Mouse (Mus musculus) adrenal gland (tissue): ENCODE measurements around the gene Tlx2.

ENCODE experiments used
- intact Hi-C: fragments of 180-260 bp; cut with DNase I; formaldehyde crosslinking; loops from one replicate; pipeline ENCODE4 v1.15.1; 2025

The Tlx2 gene

DNA sequence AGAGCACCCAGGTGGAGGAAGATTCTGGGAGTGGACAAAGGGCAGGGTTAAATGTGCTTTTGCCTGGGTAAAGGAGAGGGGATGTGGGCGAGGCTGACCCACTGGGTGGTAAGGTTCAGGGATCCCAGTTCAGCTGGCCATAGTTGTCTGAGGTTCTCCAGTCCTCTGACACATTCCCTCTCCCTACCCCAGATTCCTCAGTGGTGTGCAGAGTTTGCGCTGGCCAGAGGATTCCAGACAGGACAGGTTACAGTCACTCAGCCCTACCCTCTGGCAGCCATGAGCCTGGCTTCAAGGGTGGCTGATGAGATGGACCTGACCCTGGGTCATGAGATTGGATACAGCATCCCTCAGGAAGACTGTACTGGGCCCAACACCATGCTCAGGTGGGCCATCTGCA is 11.4 kb downstream of the Tlx2 start:
- intact Hi-C loops = loop anchor here (5.0 kb wide), 1 partner anchor 61 kb away; no protein-coding TSS in a partner anchor

DNA sequence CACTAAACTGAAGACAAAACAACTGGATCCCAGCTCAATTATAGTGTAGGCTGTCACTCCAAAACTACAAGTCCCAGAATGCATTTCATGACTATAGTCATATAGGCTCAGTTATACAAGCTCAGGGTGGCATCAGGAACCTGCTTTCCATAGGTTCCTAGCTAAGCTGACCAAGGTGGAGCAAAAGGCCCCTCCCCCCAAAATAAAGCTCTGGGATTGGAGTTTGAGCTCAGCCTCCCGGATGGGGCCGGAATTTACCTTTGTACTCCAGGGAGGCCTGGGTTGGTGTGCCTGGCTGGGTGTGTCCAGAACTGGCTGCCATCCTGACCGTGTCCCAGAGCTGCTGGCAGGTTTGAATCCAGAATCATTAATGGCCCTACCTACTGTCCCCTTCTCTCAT is 12.3 kb downstream of the Tlx2 start, which contains the start of gene Dqx1:
Gene Dqx1, plus strand, starts transcription at position 55 of the 400 bp plus-strand sequence.
- intact Hi-C loops = loop anchor here (5.0 kb wide), 1 partner anchor 60 kb away; no protein-coding TSS in a partner anchor

DNA sequence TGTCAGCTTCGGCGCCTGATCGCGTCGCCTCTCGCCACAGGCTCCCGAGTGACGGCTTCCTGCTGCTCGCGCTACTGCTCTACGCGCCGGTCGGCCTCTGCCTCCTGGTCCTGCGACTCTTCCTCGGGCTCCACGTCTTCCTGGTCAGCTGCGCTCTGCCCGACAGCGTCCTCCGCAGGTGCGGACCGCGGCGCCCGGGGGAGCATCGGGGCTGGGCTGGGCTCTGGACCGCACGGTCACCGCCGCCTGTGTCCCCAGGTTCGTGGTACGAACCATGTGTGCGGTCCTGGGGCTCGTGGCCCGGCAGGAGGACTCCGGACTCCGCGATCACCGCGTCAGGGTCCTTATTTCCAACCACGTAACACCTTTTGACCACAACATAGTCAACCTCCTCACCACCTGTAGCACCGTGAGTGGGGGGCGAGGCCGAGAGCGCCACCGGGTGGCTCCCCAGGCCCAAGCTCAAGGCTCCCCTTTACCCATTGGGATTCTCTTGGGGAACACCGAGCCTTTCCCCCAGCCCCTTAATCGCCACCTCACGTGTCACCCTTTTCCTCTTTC is 15.1 kb downstream of the Tlx2 start, which contains the start of gene Htra2:
Gene Htra2, minus strand, starts transcription at position 403 of the 561 bp plus-strand sequence.
- intact Hi-C loops = loop anchor here (5.0 kb wide), 1 partner anchor 58 kb away; no protein-coding TSS in a partner anchor

DNA sequence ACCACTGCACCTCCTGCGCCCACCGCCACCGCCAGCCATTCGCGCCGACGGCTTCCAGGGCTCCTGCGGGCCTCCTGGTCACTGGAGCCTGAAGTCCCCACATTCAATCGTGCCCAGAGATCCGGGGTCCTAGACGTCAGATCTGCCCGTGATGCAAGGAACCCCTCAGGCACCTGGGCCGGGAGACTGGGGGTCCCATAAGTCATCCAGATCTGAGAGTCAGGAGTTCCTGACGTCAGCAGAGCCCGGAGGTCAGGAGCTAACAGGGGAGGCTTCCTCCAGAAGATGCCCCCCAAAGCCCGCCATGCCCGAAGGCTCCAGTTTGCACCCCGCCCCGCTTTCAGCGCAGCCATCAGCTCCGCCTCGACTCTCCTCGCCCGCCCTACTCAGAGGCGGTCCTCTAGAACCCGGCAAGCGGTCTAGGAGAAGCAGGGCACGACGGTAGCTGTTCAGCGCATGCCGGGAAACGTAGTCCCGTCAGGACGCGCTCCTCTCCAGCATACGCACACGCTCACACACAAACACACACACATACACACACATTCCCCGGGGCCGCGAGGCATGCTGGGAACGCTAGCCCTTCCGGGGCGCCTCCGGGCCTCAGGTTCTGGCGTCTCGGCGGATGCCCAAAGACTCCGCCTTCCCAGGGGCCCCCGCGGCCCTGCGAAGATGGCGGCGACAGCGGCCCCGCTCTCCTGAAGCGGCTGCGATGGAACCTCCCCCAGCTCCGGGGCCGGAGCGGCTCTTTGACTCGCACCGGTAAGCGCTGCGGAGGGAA is 15.8 kb downstream of the Tlx2 start, which contains the start of gene Aup1:
Gene Aup1, plus strand, starts transcription at position 448 of the 778 bp plus-strand sequence.
- intact Hi-C loops = no loop called here

DNA sequence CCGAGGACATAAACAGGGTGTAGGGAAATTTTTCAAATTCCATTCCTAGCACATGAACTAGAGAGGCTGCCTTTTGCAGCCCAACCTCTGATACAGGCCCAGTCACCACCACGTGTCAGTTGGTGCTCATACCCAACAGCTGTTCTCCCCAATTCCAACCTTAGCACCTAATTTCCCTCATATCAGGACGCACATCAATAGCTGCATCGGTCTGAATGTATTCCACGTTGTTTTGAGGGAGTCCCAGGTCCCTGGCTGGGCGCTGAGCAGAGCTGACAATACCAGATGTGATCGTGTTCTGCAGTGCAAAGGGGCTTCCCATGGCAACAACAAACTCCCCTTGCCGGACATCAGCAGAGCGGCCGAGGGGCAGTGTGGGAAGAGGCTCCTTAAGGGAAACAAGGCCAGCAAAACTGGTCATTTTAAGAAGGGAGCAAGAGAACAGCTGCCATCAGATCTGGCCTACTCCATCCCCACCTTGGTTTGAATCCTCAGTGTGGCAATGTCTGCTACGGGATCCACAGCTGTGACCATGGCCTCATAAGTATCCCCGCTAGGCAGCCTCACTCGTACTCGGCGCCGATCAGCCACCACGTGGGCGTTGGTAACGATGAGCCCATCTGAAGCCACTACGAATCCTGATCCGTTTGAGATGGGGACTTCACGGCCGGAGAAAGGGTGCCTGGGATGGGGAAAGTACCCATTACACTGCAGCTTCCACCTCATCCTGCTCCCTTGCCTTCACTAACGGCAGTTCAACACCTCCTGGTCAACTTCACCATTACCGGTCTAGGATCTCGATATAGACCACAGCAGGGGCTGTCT is 16.7 kb downstream of the Tlx2 start:
- intact Hi-C loops = no loop called here

DNA sequence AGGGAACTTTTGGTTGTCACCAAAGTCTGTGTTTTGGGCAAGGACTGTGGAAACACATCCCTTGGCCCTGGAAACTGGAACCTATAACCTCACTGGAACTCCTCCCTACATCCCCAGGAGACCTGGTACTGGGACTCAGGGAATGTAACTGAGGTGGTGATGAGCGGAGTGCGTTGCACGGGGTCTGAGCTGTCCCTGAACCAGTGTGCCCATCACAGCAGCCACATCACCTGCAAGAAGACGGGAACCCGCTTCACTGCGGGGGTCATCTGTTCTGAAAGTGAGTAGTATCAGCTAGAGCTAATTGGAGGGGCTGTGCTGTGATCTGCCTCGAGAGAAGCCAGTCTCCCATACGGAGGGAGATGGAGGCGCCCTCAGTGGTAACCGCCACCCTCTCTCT is 20.7 kb downstream of the Tlx2 start:
- intact Hi-C loops = no loop called here

DNA sequence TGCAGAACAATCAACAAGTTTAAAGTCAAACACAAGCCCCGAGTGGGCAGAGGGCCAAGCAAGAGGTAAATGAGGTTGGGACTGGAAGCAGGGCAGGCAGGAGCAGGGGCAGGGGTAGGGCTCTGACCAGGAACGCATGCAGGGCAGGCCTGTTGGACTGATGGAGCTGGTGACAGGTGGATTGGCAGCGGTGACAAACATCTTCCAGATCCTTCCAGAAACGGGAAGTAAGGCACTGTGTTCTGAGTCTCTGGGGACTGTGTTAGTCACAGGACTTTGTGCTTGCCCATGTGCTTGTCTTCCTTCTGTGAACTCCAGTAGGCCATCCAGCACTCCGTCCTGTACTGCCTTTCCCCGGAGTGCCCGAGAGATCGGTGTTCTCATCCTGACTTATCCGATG is 25.4 kb downstream of the Tlx2 start:
- intact Hi-C loops = no loop called here

DNA sequence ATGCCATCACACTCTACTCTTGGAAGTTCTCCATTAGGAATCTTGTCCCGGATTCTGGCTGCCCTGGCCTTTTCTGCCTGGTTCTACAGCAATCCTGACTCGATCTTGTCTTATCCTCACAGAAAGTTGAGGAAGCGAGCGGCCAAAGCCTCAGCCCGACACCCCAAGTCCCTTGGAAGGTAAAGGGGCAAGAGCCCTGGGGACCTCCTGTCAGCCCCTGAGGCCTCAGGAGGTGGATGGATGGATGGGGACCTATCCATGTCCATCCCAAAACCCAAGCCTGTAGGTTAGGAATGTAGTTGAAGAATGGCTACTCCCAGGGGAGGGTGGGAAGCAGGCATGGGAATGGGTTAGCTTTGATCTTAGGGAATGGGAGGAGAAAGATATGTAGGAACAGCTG is 26.1 kb downstream of the Tlx2 start:
- intact Hi-C loops = no loop called here

DNA sequence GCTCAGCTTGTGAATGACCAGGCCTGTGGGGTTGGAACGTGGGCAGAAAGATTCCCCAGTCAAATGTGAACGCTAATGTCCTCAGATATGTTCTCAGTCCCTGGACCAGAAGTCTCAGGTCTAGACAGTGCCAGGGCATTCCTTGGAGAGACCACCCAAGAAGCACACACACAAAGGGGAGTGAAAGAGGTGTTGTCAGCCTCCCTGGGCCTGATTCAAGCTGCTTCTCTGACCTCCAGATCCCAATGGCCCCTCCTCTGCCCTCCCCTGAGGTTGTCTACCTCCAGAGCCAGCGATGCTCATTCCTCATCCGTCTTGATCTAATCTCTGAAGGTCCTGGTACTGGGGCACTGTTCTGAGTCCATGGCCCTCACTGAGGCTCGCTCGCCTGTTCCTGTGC is 26.5 kb downstream of the Tlx2 start:
- intact Hi-C loops = no loop called here

DNA sequence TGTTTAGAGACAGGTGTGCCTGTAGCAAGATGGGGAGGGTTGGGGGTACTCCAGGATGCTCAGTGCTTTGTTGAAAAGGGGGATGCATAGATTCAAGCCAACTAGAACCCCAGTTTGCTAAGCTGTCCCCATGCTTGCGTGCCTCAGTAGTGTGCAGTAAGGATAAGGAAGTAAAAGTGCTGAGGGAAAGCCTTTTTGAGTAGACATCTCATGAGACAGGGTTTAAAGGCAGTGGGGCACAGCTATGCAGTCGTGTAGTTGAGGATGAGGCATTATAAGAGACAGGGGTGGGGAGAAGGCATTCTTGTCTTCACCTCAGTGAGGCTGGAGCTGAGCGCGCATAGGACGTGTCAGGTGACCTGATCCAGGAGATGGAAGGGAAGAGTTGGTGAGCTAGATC is 29.5 kb downstream of the Tlx2 start:
- intact Hi-C loops = no loop called here

DNA sequence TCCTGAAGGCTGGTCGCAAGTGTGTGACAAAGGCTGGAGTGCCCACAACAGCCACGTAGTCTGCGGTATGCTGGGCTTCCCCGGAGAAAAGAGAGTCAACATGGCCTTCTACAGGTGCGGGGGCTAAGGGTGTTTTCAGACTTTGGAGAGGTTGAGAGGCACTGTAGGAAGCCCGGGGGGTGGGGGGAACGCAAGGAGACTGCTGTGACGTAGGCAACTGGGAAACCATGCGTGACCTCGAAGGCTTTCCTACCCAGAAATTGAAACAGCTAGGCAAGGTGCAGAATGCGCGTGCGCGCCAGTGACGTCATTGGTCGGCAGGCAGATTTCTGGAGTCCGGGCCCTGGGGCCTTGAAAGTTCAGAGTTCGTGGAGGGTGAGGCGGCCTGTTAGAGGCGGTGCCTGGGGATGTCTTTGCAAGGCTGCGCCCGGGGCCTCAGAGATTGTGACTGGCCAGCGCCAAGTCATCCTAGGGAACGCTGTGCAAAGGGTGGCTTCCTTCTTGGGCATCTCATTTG is 31.5 kb downstream of the Tlx2 start:
- intact Hi-C loops = no loop called here

DNA sequence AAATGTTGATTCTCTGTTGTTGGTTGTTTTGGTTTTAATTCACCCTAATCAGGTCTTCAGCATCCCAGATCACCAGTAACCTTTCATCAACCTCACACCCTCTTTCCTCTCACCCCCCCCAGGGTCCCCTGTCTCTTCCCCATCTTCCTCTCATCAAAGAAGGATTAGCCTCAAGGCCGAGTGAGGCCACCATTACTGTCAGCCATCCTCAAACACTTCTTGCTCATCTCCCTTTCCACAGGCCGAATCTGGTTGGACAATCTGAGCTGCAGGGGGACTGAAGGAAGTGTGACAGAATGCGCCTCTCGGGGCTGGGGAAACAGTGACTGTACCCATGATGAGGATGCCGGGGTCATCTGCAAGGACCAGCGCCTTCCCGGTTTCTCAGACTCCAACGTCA is 32.9 kb downstream of the Tlx2 start:
- intact Hi-C loops = no loop called here

DNA sequence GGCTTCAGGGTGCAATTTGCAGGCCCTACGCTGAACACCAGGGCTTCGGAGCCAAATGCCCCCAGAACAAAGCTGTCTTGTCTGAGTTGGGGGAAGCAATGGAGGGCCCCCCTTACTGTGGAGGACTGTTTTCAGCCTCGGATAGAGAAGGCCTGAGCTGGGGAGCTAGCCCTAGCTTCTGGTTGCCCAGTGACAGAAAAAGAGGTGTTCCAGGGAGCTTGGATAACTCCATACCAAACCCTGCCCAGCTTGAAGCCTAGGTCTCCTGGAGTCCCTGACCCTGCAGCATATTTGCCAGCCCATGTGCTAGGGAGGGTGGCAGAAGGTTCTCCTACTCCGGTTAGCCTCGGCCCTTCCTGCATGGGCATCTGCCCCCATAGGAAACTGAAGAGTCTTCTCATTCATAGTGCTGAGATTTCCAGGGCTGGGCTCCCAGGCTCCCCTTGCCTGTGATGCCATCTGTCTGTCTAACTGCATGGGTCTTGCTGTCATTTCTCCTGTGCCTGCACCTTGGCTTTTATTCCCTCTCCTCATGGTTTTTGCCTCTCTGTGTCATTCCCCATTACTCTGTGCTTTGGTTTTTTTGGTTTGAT is 35.5 kb downstream of the Tlx2 start:
- intact Hi-C loops = loop anchor here (5.0 kb wide), 1 partner anchor 37 kb away; no protein-coding TSS in a partner anchor

DNA sequence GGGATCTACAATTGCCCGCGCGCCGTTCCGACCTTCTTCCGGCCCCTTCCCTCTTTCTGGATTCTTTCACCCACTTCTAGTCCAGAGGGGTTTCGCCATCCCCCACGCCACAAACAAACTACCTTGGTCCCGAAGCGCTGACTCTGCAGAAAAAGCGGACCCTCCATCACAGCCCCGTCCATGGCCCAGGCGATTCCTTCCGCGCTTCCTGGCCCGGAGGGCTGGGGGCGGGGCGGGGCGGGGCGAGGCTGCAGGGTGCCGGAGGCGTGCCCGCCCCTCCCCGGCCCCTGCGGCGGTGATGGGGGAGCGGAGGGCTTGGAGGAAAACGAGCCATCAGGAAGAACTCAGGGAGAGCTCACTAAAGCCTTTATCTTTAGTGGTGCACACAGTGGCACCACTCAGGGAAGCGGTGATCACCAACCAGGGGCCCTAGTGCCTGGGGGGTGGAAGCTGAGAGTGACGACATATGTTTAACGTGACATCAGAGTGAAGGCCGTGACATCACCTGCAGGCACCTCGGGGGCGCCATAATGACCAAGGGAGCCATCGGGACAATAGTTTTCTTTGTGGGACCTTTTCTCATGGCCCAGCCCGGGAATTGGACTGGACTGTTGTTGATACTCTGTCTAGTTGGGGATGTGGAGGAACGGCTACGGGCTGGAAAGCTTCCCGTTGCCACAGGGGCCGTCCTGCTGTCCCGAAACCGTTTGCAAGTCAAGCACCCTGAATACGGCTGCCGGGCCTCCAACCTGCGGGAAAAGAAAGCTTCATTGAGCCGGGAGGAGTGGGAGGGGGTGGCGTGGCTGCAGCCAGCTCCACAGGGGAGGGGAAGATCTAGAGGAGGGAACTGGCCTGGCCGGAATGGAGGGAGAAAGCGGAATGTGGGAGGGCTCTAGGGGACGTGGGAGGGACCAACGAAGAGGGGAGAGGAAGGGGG is 36.6 kb downstream of the Tlx2 start, which contains the start of the genes Dok1 and Loxl3:
Gene Dok1, minus strand, starts transcription at position 223 of the 937 bp plus-strand sequence.
Gene Loxl3, plus strand, starts transcription at position 925 of the 937 bp plus-strand sequence.
- intact Hi-C loops = loop anchor here (5.0 kb wide), 1 partner anchor 36 kb away; no protein-coding TSS in a partner anchor

DNA sequence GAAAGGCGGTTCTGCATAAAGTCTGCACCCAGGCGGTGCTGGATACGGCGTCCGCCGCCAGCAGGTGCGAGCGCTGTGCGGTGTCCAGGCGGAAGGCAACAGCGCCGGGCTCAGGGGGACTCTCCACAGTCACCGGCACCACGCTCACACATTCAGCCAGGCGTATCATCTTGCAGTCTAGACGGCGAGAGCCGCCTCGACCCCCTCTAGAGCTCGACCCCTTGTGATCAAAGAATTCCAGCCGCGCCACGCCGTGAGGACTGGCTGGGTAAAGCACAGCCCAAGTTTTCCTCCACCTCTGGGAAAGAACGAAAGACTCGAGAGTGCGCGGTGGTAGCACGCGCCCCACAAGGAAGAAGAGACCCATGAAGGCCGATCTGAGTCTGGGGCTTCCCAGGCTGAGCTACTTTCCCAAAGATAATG is 37.3 kb downstream of the Tlx2 start:
- intact Hi-C loops = loop anchor here (5.0 kb wide), 1 partner anchor 35 kb away; no protein-coding TSS in a partner anchor

DNA sequence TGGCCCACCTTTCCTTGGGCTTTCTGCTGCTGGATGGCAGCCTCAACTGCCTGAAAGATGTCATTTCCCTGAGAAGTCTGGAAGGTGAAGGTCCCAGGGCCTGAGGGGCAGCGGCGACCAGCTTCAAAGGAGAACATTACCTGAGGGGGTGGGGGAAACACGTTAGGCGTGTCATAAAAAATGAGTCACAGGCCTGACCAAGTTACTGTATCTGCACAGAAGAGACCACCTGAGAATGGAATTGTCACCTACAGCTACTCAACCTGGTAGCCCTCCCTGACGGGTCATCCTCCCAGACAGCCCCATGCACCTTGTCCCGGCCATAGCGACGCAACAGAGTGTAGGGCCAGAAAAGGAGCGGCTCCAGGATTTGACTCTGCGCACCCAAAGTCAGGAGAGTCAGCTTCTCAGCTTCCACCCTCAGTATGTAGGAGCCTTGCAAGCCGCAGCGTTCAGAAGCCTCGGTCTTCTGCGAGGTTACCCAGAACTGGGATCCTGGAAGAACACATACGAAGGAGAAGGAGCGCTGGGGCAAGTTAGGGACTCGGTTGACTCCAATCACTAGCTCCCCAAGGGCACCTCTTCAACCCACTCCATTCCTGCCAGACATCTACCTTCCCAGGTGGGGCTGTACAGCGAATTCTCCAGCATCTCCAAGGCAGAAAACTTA is 38.0 kb downstream of the Tlx2 start:
- intact Hi-C loops = loop anchor here (5.0 kb wide), 1 partner anchor 35 kb away; no protein-coding TSS in a partner anchor

DNA sequence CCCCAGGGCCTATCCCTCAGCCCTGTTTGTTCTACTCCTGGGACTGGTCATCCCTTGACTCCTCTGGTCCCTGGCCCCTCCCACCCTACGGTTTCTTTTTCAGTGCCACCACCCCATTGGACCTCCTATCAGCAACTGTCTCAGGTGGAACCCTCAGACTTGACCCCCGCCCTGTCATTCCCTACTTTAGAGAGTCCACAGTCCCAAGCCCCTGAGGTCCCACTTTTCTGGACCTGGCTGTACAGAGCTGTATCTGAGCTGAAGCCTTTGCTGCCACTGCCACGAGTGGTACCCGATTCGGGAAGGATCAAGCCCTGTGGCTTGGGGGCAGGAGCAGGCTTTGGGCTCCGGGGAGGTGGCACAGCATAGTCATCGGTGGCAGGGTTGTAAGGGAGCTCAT is 39.0 kb downstream of the Tlx2 start:
- intact Hi-C loops = loop anchor here (5.0 kb wide), 1 partner anchor 34 kb away; no protein-coding TSS in a partner anchor

DNA sequence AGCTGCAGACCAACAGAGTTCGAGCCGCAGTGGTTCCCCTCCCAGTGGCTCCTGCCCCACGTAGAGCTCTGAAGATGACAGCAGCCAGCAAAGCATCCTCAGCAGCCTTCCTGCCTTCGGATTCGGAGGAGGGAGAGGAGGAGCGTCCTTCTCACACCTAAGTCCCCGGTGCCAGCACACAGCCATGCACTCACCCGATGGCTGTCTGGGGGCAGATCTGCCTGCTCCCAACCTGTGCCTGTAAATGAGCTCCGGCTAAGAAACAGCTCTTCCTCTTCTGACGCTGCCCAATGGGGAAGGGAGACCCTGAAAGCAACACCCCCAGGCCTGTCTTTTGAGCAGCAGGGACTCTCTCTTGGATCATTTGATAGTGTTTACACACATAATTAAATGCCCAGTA is 40.3 kb downstream of the Tlx2 start:
- intact Hi-C loops = loop anchor here (5.0 kb wide), 1 partner anchor 32 kb away; no protein-coding TSS in a partner anchor

DNA sequence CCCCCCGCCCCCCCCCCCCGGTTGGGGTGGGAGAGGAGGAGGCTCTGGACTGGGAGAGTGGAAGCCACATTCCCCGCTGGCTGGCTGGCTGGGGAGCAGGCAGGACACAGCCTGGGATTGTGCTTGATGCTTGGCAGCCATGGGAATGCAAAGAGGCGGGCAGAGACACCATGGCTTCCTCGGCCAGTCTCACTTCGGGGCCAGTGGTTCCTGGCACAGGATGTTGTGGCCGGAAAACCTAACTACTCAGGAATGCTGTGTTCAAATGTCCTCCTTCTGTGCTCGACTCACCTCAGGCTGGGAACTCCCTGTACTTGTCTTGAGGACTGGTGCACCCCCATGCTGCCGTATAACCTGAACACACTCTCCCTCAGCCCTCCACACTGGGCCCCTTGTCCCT is 42.4 kb downstream of the Tlx2 start:
- intact Hi-C loops = no loop called here
